Mouse (Mus musculus) neural tube, embryonic 11.5 days (tissue): ENCODE results near the gene Nfia. TPM values are rescaled to one million over a fixed set of nuclear protein-coding genes. Genes with fewer than 3 reads are reported as not detected.

Experiments used
- ATAC-seq: fragments of 200-750 bp; cut with Nextera tagmentation; 2 replicates; pipeline ENCODE4 v1.8.0; 2017; ENCODE audit warnings: moderate number of reproducible peaks, mild to moderate bottlenecking, moderate TSS enrichment, moderate library complexity; ENCODE audit not compliant: insufficient read depth, low FRiP score, low TSS enrichment
- DNase-seq: peaks from one replicate; pipeline ENCODE4 v3.0.0-alpha.2; 2015; ENCODE audit warnings: low spot score
- H3K27ac ChIP-seq: fragments of 300-500 bp; sonication (generic); 2 replicates; pipeline ENCODE4 v1.5.1; 2014; ENCODE audit warnings: low read depth, mild to moderate bottlenecking, low read length
- H3K27me3 ChIP-seq: fragments of 300-500 bp; sonication (generic); 2 replicates; pipeline ENCODE4 v1.6.1; 2014; ENCODE audit warnings: mild to moderate bottlenecking, low read length, mixed read lengths; ENCODE audit not compliant: control insufficient read depth, insufficient read depth
- H3K36me3 ChIP-seq: fragments of 300-500 bp; sonication (generic); 2 replicates; pipeline ENCODE4 v1.6.1; 2014; ENCODE audit warnings: mild to moderate bottlenecking, low read length, moderate library complexity, mixed read lengths; ENCODE audit not compliant: control insufficient read depth, insufficient read depth
- H3K4me1 ChIP-seq: fragments of 300-500 bp; sonication (generic); 2 replicates; pipeline ENCODE4 v1.6.1; 2014; ENCODE audit warnings: low read length, mixed read lengths; ENCODE audit not compliant: control insufficient read depth, insufficient read depth
- H3K4me2 ChIP-seq: fragments of 300-500 bp; sonication (generic); 2 replicates; pipeline ENCODE4 v1.6.1; 2014; ENCODE audit warnings: low read depth, mild to moderate bottlenecking, moderate library complexity
- H3K4me3 ChIP-seq: fragments of 300-500 bp; sonication (generic); 2 replicates; pipeline ENCODE4 v1.5.1; 2014; ENCODE audit warnings: low read depth, low read length
- H3K9ac ChIP-seq: fragments of 300-500 bp; sonication (generic); 2 replicates; pipeline ENCODE4 v1.6.1; 2014; ENCODE audit warnings: mild to moderate bottlenecking, low read length
- H3K9me3 ChIP-seq: fragments of 300-500 bp; sonication (generic); 2 replicates; pipeline ENCODE4 v1.6.1; 2016; ENCODE audit warnings: low read length; ENCODE audit not compliant: control insufficient read depth
- WGBS: fragments of 180-500 bp; shearing (Covaris S2); extraction: QIAGEN DNeasy Blood & Tissue Kit; methylation state at CpG from one replicate; pipeline ENCODE4 v1.1.7; 2014; 5-methylcytosine and 5-hydroxymethylcytosine counted together
- polyA plus RNA-seq: library from polyadenylated mRNA; unstranded; fragments of >200 nt; fragmentation: Nextera tagmentation; extraction: Ambion mirVana; gene quantifications from 2 replicates; pipeline ENCODE4 v1.2.1, GENCODE M21; 2014

Nfia gene
- polyA plus RNA-seq, 1 experiment from 2014 or later, result 29.0 TPM

DNA sequence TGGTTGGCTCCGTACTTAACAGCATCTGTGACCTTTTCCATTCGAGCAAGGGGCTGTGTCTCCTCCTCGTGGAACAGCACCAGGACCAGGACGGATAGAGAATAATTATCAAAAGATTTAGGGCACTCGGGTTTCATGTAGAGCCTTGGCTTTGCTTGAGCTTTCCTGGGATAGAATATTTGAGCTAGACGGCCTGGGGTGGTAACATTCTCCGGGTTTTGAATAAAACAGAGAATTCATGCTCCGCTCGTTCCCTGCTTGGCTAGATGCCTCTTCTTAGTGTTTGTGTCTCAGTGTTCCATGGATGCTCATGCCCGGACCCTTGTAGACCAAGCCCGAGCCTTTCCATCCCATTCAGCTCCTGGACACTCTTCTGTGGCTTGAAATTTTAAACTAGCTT, 181.4 kb downstream of the Nfia start:
- Histone ChIP-seq H3K27me3 (no peaks in the 10 kb centered on the region), H3K4me3 (no peak overlapping the region), H3K9ac (no peak overlapping the region), H3K27ac (no peak overlapping the region), H3K9me3 (no peaks in the 10 kb centered on the region), H3K4me2 (no peak overlapping the region), H3K4me1 (no peaks in the 10 kb centered on the region), H3K36me3 (no peaks in the 10 kb centered on the region)
- 77% methylated on average over 11 of the region's 11 CpGs for whole genome bisulfite sequencing
- no peak for DNase-seq
- no peak for ATAC-seq

- H3K4me1 ChIP-seq, result no peaks in the 10 kb centered on the region
- no peak overlapping the region for H3K27ac ChIP-seq
- no peaks in the 10 kb centered on the region for H3K9me3 ChIP-seq
- no peak overlapping the region for H3K9ac ChIP-seq
- DNase-seq (no peak), ATAC-seq (no peak)
- WGBS, result 69% methylated on average over 5 of the region's 5 CpGs
- H3K27me3 ChIP-seq, result no peaks in the 10 kb centered on the region
- no peak overlapping the region for H3K4me2 ChIP-seq
- H3K4me3 ChIP-seq, result no peak overlapping the region
- no peaks in the 10 kb centered on the region for H3K36me3 ChIP-seq
Measured at GRCm38 (mm10) chr4:97958121-97958520, 185.6 kb downstream of the Nfia start.

GRCm38 (mm10) chr4:97962856-97963255, 190.3 kb downstream of the Nfia start:
- 85% methylated on average over 7 of the region's 7 CpGs for WGBS
- H3K36me3 ChIP-seq, result no peaks in the 10 kb centered on the region
- no peak overlapping the region for H3K27ac ChIP-seq
- DNase-seq, result no peak
- H3K4me3 ChIP-seq, result no peak overlapping the region
- H3K27me3 ChIP-seq, result no peaks in the 10 kb centered on the region
- no peaks in the 10 kb centered on the region for H3K9me3 ChIP-seq
- no peak overlapping the region for H3K4me2 ChIP-seq
- no peak overlapping the region for H3K9ac ChIP-seq
- no peak for ATAC-seq
- no peaks in the 10 kb centered on the region for H3K4me1 ChIP-seq

GRCm38 (mm10) chr4:97963951-97964350, 191.4 kb downstream of the Nfia start:
- no peak overlapping the region for H3K4me2 ChIP-seq
- WGBS, result 81% methylated on average over 1 of the region's 1 CpGs
- H3K9ac ChIP-seq, result no peak overlapping the region
- H3K9me3 ChIP-seq, result no peaks in the 10 kb centered on the region
- no peak overlapping the region for H3K27ac ChIP-seq
- H3K4me3 ChIP-seq, result no peak overlapping the region
- DNase-seq (no peak), ATAC-seq (no peak)
- no peaks in the 10 kb centered on the region for H3K36me3 ChIP-seq
- no peaks in the 10 kb centered on the region for H3K27me3 ChIP-seq
- no peaks in the 10 kb centered on the region for H3K4me1 ChIP-seq

DNA sequence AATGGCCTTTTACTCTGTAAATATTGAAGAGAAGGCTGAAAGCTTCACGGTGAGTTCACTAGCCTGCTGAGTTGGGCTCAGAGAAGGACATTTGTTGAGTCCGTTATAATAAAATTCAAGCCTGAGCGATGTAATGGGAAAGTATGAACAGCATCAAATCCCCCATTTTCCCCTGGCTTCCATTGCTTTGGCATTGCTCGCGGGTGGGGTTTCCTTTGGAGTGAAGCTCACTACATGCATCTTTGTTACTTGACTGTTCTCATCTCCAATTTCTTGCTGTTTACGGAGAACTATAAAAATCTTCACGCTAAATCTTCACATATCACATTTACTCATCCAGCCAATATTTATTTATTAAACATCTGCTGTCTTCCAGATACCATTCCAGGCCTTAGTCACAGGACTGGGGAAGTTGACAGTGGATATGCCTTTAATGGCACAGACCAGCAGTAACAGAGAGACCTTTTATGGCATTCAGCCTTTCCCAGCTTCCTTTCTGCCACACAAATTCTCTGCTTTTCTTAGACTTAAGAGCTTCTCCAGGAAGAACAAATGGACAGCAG, 196.3 kb downstream of the Nfia start:
- H3K9ac ChIP-seq, result no peak overlapping the region

GRCm38 (mm10) chr4:97973064-97973463, 200.5 kb downstream of the Nfia start:
- H3K27me3 ChIP-seq, result no peaks in the 10 kb centered on the region
- H3K4me2 ChIP-seq, result no peak overlapping the region
- H3K4me3 ChIP-seq, result no peak overlapping the region
- 79% methylated on average over 2 of the region's 2 CpGs for WGBS
- ATAC-seq, result no peak
- H3K9me3 ChIP-seq, result no peaks in the 10 kb centered on the region
- no peaks in the 10 kb centered on the region for H3K36me3 ChIP-seq
- H3K27ac ChIP-seq, result no peak overlapping the region
- DNase-seq, result no peak
- H3K4me1 ChIP-seq, result no peaks in the 10 kb centered on the region
- H3K9ac ChIP-seq, result no peak overlapping the region

More for the DNA sequence above, 196.3 kb downstream of the Nfia start:
- WGBS, result 93% methylated on average over 7 of the region's 7 CpGs
- Histone ChIP-seq H3K4me3 (no peak overlapping the region), H3K4me1 (no peaks in the 10 kb centered on the region), H3K27me3 (no peaks in the 10 kb centered on the region), H3K4me2 (no peak overlapping the region), H3K27ac (no peak overlapping the region), H3K36me3 (no peaks in the 10 kb centered on the region), H3K9me3 (no peaks in the 10 kb centered on the region)
- ATAC-seq (no peak), DNase-seq (no peak)

DNA sequence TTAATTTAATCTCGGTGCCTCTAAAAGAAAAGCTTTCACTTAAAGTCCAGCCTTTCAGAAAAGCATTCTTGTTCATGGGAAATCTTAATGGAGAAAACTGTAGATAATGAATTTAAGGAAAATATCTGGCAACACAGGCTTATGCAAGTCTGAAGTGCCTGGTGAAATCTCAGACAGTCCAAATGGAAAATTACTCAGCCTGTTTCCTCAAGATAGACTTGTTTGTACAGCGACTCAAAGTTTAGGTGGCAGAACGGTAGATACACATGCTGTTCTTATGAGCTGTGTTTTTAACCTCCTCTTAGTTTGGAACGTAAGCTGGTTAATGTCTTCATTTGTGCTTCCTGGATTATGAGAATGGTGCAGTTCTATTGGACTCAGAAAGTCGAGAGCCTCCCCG, 201.5 kb downstream of the Nfia start:
- 85% methylated on average over 6 of the region's 6 CpGs for WGBS
- H3K4me1 ChIP-seq, result no peaks in the 10 kb centered on the region
- no peak for ATAC-seq
- H3K36me3 ChIP-seq, result no peaks in the 10 kb centered on the region
- no peak overlapping the region for H3K4me2 ChIP-seq
- H3K27ac ChIP-seq, result no peak overlapping the region
- no peak overlapping the region for H3K9ac ChIP-seq
- H3K27me3 ChIP-seq, result no peaks in the 10 kb centered on the region
- no peaks in the 10 kb centered on the region for H3K9me3 ChIP-seq
- no peak overlapping the region for H3K4me3 ChIP-seq
- DNase-seq, result no peak

DNA sequence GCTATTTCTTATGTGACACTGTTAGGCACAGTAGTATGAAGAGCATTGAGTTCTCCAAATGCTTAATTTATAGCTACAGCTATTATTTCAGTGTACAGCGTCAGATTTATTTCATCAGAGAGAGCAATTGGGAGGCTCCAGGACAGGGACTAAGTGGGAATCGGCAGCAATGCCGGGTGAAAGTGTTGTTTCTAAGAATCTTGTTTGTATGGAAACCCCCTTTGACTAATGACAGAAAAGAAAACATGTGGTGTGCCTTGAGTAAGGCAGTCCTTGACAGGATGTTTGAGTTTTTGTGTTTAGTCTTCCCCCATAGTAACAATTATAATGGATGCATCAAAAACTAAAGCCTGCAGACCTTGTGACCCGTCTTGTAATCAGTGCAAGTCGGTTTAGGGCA, 204.4 kb downstream of the Nfia start:
- no peak for ATAC-seq
- Histone ChIP-seq H3K27me3 (no peaks in the 10 kb centered on the region), H3K4me1 (no peaks in the 10 kb centered on the region), H3K9me3 (no peaks in the 10 kb centered on the region), H3K36me3 (no peaks in the 10 kb centered on the region), H3K27ac (no peak overlapping the region), H3K9ac (no peak overlapping the region), H3K4me3 (no peak overlapping the region), H3K4me2 (no peak overlapping the region)
- WGBS, result 68% methylated on average over 5 of the region's 5 CpGs
- no peak for DNase-seq

DNA sequence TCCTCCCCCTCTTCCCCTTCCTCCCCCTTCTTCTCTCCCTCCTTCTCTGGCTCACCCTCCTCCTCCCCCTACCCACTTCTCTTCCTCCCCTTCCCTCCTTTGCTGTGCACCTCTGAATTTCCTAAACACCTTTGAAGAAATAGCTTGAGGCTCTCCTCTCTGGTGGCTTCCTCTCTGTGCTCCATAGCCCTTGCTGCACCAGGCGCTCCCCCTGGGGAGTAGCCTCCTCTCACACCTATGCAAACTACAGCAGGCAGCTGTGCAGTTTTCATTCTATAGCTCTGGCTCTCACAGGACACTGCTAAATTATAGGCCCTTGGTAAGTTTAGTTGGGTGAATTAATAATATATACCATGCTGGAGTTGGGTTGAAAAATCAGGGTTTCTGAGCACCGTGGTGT, 211.8 kb downstream of the Nfia start:
- Histone ChIP-seq H3K36me3 (no peaks in the 10 kb centered on the region), H3K4me1 (no peaks in the 10 kb centered on the region; the same call in 1 of the 2 replicates), H3K9me3 (no peaks in the 10 kb centered on the region), H3K27ac (no peak overlapping the region), H3K9ac (no peak overlapping the region), H3K4me2 (no peak overlapping the region), H3K27me3 (no peaks in the 10 kb centered on the region), H3K4me3 (no peak overlapping the region)
- no peak for DNase-seq
- no peak for ATAC-seq
- 85% methylated on average over 2 of the region's 2 CpGs for WGBS
